Mouse (Mus musculus) hindbrain, embryonic 15.5 days (tissue): ENCODE data around the gene Fnbp1. TPM values are rescaled to one million over a fixed set of nuclear protein-coding genes. Genes with fewer than 3 reads are reported as not detected.

Experiments used
- ATAC-seq: fragments of 200-750 bp; cut with Nextera tagmentation; 2 replicates; pipeline ENCODE4 v1.8.0; 2017; ENCODE audit warnings: low read depth, moderate number of reproducible peaks, moderate TSS enrichment; ENCODE audit not compliant: low FRiP score
- H3K27ac ChIP-seq: fragments of 300-500 bp; sonication (generic); replicated peaks from 2 replicates; pipeline ENCODE4 v1.5.1; 2015; ENCODE audit warnings: mild to moderate bottlenecking, inconsistent platforms
- H3K27me3 ChIP-seq: fragments of 300-500 bp; sonication (generic); 2 replicates; pipeline ENCODE4 v1.6.1; 2015; ENCODE audit warnings: control low read depth, inconsistent platforms
- H3K36me3 ChIP-seq: fragments of 300-500 bp; sonication (generic); 2 replicates; pipeline ENCODE4 v1.6.1; 2015; ENCODE audit warnings: control low read depth, inconsistent platforms
- H3K4me1 ChIP-seq: fragments of 300-500 bp; sonication (generic); replicated peaks from 2 replicates; pipeline ENCODE4 v1.6.1; 2015; ENCODE audit warnings: control low read depth, inconsistent platforms
- H3K4me2 ChIP-seq: fragments of 300-500 bp; sonication (generic); 2 replicates; pipeline ENCODE4 v1.6.1; 2015; ENCODE audit warnings: moderate library complexity, mild to moderate bottlenecking, inconsistent platforms
- H3K4me3 ChIP-seq: fragments of 300-500 bp; sonication (generic); 2 replicates; pipeline ENCODE4 v1.5.1; 2015; ENCODE audit warnings: mild to moderate bottlenecking, inconsistent platforms
- H3K9ac ChIP-seq: fragments of 300-500 bp; sonication (generic); 2 replicates; pipeline ENCODE4 v1.6.1; 2015; ENCODE audit warnings: inconsistent platforms
- H3K9me3 ChIP-seq: fragments of 300-500 bp; sonication (generic); 2 replicates; pipeline ENCODE4 v1.6.1; 2016; ENCODE audit warnings: control low read depth, inconsistent platforms
- WGBS: fragments of 180-500 bp; shearing (Covaris S2); methylation state at CpG from one replicate; pipeline ENCODE4 v1.1.7; 2015; 5-methylcytosine and 5-hydroxymethylcytosine counted together
- polyA plus RNA-seq: library from polyadenylated mRNA; unstranded; fragments of >200 nt; fragmentation: Nextera tagmentation; extraction: Ambion mirVana; gene quantifications from 2 replicates; pipeline ENCODE4 v1.2.1, GENCODE M21; 2015

Fnbp1 gene
- polyA plus RNA-seq, 1 experiment from 2014 or later = 33.0 TPM

DNA sequence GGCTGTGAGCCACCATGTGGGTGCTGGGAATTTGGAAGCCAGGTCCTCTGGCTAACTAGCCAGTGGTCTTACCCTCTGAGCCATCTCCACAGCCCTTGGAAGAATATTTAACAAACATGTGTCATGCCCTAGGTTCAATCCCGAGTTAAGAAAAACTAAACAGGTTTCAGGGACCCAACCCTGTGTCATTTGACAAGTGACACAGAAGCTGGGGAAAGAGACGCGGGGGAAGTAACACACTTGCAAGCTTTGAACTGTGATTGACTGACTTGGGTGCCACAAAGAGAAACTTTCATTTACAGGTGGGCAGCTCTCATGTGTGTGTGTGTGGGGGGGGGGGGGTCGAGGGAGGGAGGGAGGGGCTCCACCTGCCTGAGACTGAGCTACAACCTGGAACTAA lies 7.8 kb downstream of the Fnbp1 start:
- no peak overlapping the region for H3K9ac ChIP-seq

GRCm38 (mm10) chr2:31132682-31133081 lies 9.1 kb downstream of the Fnbp1 start:
- Histone ChIP-seq H3K4me2 (no peak overlapping the region), H3K36me3 (no peaks in the 10 kb centered on the region), H3K27me3 (no peaks in the 10 kb centered on the region), H3K4me1 (peaks cover 17% of the 10 kb centered on the region), H3K4me3 (no peak overlapping the region), H3K9me3 (no peaks in the 10 kb centered on the region), H3K9ac (no peak overlapping the region), H3K27ac (no peak overlapping the region)
- no peak for ATAC-seq
- 64% methylated on average over 8 of the region's 8 CpGs for WGBS

More for the DNA sequence above, 7.8 kb downstream of the Fnbp1 start:
- Histone ChIP-seq H3K27me3 (no peaks in the 10 kb centered on the region), H3K4me3 (no peak overlapping the region), H3K9me3 (no peaks in the 10 kb centered on the region), H3K27ac (no peak overlapping the region), H3K4me1 (peaks cover 22% of the 10 kb centered on the region), H3K4me2 (no peak overlapping the region), H3K36me3 (no peaks in the 10 kb centered on the region)
- no peak for ATAC-seq
- WGBS = 95% methylated on average over 3 of the region's 4 CpGs

- WGBS = 75% methylated on average over 8 of the region's 8 CpGs
- peaks cover 15% of the 10 kb centered on the region for H3K4me1 ChIP-seq
- H3K9me3 ChIP-seq = no peaks in the 10 kb centered on the region
- H3K27ac ChIP-seq = no peak overlapping the region
- no peaks in the 10 kb centered on the region for H3K36me3 ChIP-seq
- no peak overlapping the region for H3K4me3 ChIP-seq
- no peaks in the 10 kb centered on the region for H3K27me3 ChIP-seq
- H3K9ac ChIP-seq = no peak overlapping the region
- no peak for ATAC-seq
- no peak overlapping the region for H3K4me2 ChIP-seq
Observed at GRCm38 (mm10) chr2:31130815-31131299, 11.0 kb downstream of the Fnbp1 start.

DNA sequence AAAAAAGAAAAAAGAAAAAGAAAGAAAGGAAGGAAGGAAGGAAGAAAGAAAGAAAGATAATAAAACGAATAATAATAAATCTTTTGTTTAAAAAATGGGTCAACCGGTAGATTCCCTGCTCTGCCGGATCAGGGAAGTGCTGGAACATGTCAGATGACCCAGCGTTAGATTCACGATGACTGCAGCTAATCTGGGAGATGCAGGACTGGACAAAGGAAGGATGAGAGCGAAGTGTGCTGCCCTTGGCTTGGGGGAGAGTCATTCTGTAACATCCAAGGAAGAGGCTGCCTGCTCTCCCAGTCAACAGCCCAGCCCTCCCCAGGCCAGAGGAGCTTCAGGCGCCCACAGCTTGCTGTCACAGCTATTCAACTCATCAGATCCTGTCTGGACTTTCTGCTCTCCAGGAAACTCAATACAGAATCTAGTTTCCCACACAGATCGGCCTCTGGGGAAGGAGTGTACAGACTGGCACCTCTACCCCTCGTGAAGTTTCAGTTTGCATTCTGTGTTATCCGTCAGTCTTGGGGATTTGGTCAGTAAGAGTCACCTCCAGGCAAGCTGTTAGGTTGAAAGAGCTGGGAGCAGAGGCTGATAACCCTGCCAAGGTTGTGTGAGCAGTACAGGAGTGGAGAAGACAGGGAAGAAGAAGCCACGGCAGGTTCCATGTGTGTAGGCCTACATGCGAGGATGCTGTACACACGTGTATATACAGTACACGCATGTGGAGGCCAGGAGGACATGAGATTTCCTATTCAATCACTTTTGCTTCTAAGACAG lies 11.9 kb downstream of the Fnbp1 start:
- no peaks in the 10 kb centered on the region for H3K27me3 ChIP-seq
- H3K36me3 ChIP-seq = no peaks in the 10 kb centered on the region
- H3K4me2 ChIP-seq = no peak overlapping the region
- no peaks in the 10 kb centered on the region for H3K9me3 ChIP-seq
- peaks cover 15% of the 10 kb centered on the region; the same call in 1 of the 2 replicates for H3K4me1 ChIP-seq
- ATAC-seq = no peak
- H3K4me3 ChIP-seq = no peak overlapping the region
- H3K9ac ChIP-seq = no peak overlapping the region
- H3K27ac ChIP-seq = no peak overlapping the region
- WGBS = 84% methylated on average over 14 of the region's 14 CpGs

DNA sequence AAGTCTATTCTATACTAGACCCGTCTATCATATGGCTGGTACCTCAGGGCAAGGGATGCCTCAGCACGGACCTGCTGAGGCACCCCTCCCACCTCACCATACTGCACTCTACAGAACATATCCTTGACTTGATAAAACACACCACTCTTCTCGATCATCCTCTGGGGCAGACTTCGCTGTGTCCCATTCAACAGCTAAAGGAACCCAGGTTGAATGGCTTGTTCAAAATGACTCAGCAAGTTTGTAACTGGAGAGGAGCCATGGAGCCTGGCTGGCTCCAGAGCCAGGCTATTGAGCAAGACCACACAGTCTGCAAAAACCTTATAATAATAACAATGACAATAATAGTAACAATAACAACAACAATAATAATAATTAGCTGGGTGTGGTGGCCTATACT lies 13.9 kb downstream of the Fnbp1 start:
- ATAC-seq = no peak
- peaks cover 15% of the 10 kb centered on the region; the same call in 1 of the 2 replicates for H3K4me1 ChIP-seq
- H3K9ac ChIP-seq = no peak overlapping the region
- no peaks in the 10 kb centered on the region for H3K27me3 ChIP-seq
- H3K4me2 ChIP-seq = no peak overlapping the region
- H3K9me3 ChIP-seq = no peaks in the 10 kb centered on the region
- H3K27ac ChIP-seq = no peak overlapping the region
- no peak overlapping the region for H3K4me3 ChIP-seq
- H3K36me3 ChIP-seq = no peaks in the 10 kb centered on the region
- 74% methylated on average over 4 of the region's 4 CpGs for WGBS

- Histone ChIP-seq H3K4me3 (no peak overlapping the region), H3K27me3 (no peaks in the 10 kb centered on the region), H3K36me3 (no peaks in the 10 kb centered on the region), H3K9me3 (no peaks in the 10 kb centered on the region), H3K27ac (peak overlapping the region; percentile 42; the same call in 1 of the 2 replicates), H3K4me2 (no peak overlapping the region), H3K9ac (no peak overlapping the region), H3K4me1 (peaks cover 11% of the 10 kb centered on the region; the same call in 1 of the 2 replicates)
- ATAC-seq = no peak
- 66% methylated on average over 7 of the region's 7 CpGs for WGBS
Observed at GRCm38 (mm10) chr2:31127219-31127618, 14.6 kb downstream of the Fnbp1 start.

- Histone ChIP-seq H3K4me2 (no peak overlapping the region), H3K36me3 (no peaks in the 10 kb centered on the region), H3K9ac (no peak overlapping the region), H3K4me1 (peaks cover 6% of the 10 kb centered on the region; the same call in 1 of the 2 replicates), H3K9me3 (no peaks in the 10 kb centered on the region), H3K27me3 (no peaks in the 10 kb centered on the region), H3K4me3 (no peak overlapping the region), H3K27ac (no peak overlapping the region)
- ATAC-seq = no peak
- WGBS = 81% methylated on average over 9 of the region's 9 CpGs
Observed at GRCm38 (mm10) chr2:31126048-31126447, 15.8 kb downstream of the Fnbp1 start.

- no peaks in the 10 kb centered on the region for H3K27me3 ChIP-seq
- H3K4me1 ChIP-seq = 0 out of 2 replicates have a peak, but pooled peaks cover 4% of the 10 kb centered on the region
- no peak overlapping the region for H3K4me3 ChIP-seq
- 84% methylated on average over 7 of the region's 7 CpGs for WGBS
- H3K4me2 ChIP-seq = no peak overlapping the region
- no peak for ATAC-seq
- H3K9ac ChIP-seq = no peak overlapping the region
- no peaks in the 10 kb centered on the region for H3K36me3 ChIP-seq
- no peaks in the 10 kb centered on the region for H3K9me3 ChIP-seq
- H3K27ac ChIP-seq = no peak overlapping the region
Observed at GRCm38 (mm10) chr2:31125156-31125555, 16.7 kb downstream of the Fnbp1 start.

GRCm38 (mm10) chr2:31124694-31125093 lies 17.1 kb downstream of the Fnbp1 start:
- Histone ChIP-seq H3K27me3 (no peaks in the 10 kb centered on the region), H3K4me1 (0 out of 2 replicates have a peak, but pooled peaks cover 9% of the 10 kb centered on the region), H3K4me3 (no peak overlapping the region), H3K9me3 (no peaks in the 10 kb centered on the region), H3K9ac (no peak overlapping the region), H3K27ac (no peak overlapping the region), H3K36me3 (no peaks in the 10 kb centered on the region), H3K4me2 (no peak overlapping the region)
- 74% methylated on average over 2 of the region's 2 CpGs for WGBS
- no peak for ATAC-seq

- ATAC-seq = no peak
- no peaks in the 10 kb centered on the region for H3K27me3 ChIP-seq
- no peak overlapping the region for H3K4me2 ChIP-seq
- H3K9ac ChIP-seq = no peak overlapping the region
- H3K27ac ChIP-seq = no peak overlapping the region
- whole genome bisulfite sequencing = 88% methylated on average over 5 of the region's 5 CpGs
- H3K4me3 ChIP-seq = no peak overlapping the region
- H3K4me1 ChIP-seq = 0 out of 2 replicates have a peak, but pooled peaks cover 14% of the 10 kb centered on the region
- no peaks in the 10 kb centered on the region for H3K9me3 ChIP-seq
- H3K36me3 ChIP-seq = no peaks in the 10 kb centered on the region
Observed at GRCm38 (mm10) chr2:31123493-31123892, 18.3 kb downstream of the Fnbp1 start.

DNA sequence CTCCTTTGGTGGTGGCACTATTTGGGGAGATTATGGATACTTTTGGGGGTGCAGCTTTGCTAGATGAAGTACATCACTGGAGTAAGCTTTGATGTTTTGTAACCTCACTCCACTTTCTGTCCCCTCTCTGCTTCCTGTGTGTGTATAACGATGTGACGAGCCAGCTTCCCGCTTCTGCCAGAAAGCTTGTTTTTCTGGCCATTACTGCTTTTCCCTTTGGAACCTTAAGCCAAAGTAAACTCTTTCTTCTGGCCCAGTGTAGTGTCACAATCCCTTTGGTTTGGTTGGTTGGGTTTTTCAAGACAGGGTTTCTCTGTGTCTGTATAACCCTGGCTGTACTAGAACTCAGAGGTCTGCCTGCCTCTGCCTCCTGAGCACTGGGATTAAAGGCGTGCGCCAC lies 19.0 kb downstream of the Fnbp1 start:
- no peak for ATAC-seq
- 87% methylated on average over 5 of the region's 5 CpGs for WGBS
- Histone ChIP-seq H3K27ac (no peak overlapping the region), H3K9me3 (no peaks in the 10 kb centered on the region), H3K4me3 (no peak overlapping the region), H3K4me2 (no peak overlapping the region), H3K9ac (no peak overlapping the region), H3K4me1 (0 out of 2 replicates have a peak, but pooled peaks cover 14% of the 10 kb centered on the region), H3K36me3 (no peaks in the 10 kb centered on the region), H3K27me3 (no peaks in the 10 kb centered on the region)

GRCm38 (mm10) chr2:31121131-31121693 lies 20.6 kb downstream of the Fnbp1 start:
- H3K36me3 ChIP-seq = no peaks in the 10 kb centered on the region
- H3K27me3 ChIP-seq = no peaks in the 10 kb centered on the region
- H3K9ac ChIP-seq = no peak overlapping the region
- H3K4me2 ChIP-seq = no peak overlapping the region
- H3K4me3 ChIP-seq = no peak overlapping the region
- 0 out of 2 replicates have a peak, but pooled peaks cover 10% of the 10 kb centered on the region for H3K4me1 ChIP-seq
- H3K27ac ChIP-seq = no peak overlapping the region
- 89% methylated on average over 7 of the region's 7 CpGs for WGBS
- H3K9me3 ChIP-seq = no peaks in the 10 kb centered on the region
- no peak for ATAC-seq
